Mouse (Mus musculus) liver, embryonic 15.5 days (tissue): ENCODE data around the gene Agxt. TPM values are rescaled to one million over a fixed set of nuclear protein-coding genes. Genes with fewer than 3 reads are reported as not detected.

Source experiments
- ATAC-seq: fragments of 200-750 bp; cut with Nextera tagmentation; 2 replicates; pipeline ENCODE4 v1.8.0; 2017; ENCODE audit warnings: moderate number of reproducible peaks, mild to moderate bottlenecking, moderate library complexity; ENCODE audit not compliant: insufficient read depth
- H3K27ac ChIP-seq: fragments of 300-500 bp; sonication (generic); replicated peaks from 2 replicates; pipeline ENCODE4 v1.5.1; 2015; ENCODE audit warnings: mild to moderate bottlenecking, inconsistent platforms
- H3K27me3 ChIP-seq: fragments of 300-500 bp; sonication (generic); 2 replicates; pipeline ENCODE4 v1.6.1; 2015; ENCODE audit warnings: mild to moderate bottlenecking, inconsistent platforms
- H3K36me3 ChIP-seq: fragments of 300-500 bp; sonication (generic); replicated peaks from 2 replicates; pipeline ENCODE4 v1.6.1; 2015; ENCODE audit warnings: moderate library complexity, mild to moderate bottlenecking, inconsistent platforms
- H3K4me1 ChIP-seq: fragments of 300-500 bp; sonication (generic); replicated peaks from 2 replicates; pipeline ENCODE4 v1.6.1; 2015; ENCODE audit warnings: inconsistent platforms
- H3K4me2 ChIP-seq: fragments of 300-500 bp; sonication (generic); 2 replicates; pipeline ENCODE4 v1.6.1; 2015; ENCODE audit warnings: moderate library complexity, mild to moderate bottlenecking, inconsistent platforms
- H3K4me3 ChIP-seq: fragments of 300-500 bp; sonication (generic); replicated peaks from 2 replicates; pipeline ENCODE4 v1.5.1; 2015; ENCODE audit warnings: mild to moderate bottlenecking, inconsistent platforms
- H3K9ac ChIP-seq: fragments of 300-500 bp; sonication (generic); 2 replicates; pipeline ENCODE4 v1.6.1; 2015; ENCODE audit warnings: moderate library complexity, mild to moderate bottlenecking, inconsistent platforms
- H3K9me3 ChIP-seq: fragments of 300-500 bp; sonication (generic); replicated peaks from 2 replicates; pipeline ENCODE4 v1.6.1; 2016; ENCODE audit warnings: inconsistent platforms
- WGBS: fragments of 180-500 bp; shearing (Covaris S2); methylation state at CpG from one replicate; pipeline ENCODE4 v1.1.7; 2015; ENCODE audit warnings: mixed read lengths; ENCODE audit not compliant: insufficient replicate concordance; 5-methylcytosine and 5-hydroxymethylcytosine counted together
- polyA plus RNA-seq: library from polyadenylated mRNA; unstranded; fragments of >200 nt; fragmentation: Nextera tagmentation; extraction: Ambion mirVana; gene quantifications from 2 replicates; pipeline ENCODE4 v1.2.1, GENCODE M21; 2015

Gene Agxt
- 12.3 and 14.8 TPM in 2 replicates for polyA plus RNA-seq

- no peak within 1 kb of the TSS for H3K9ac ChIP-seq
- ATAC-seq, result no peak
- no peaks in the 10 kb centered on the region; the same call in 1 of the 2 replicates for H3K27me3 ChIP-seq
- 58% methylated on average over 12 of the region's 12 CpGs for WGBS
- no peak within 1 kb of the TSS for H3K4me2 ChIP-seq
- no peak within 1 kb of the TSS for H3K4me3 ChIP-seq
- 0 out of 2 replicates have a peak, but pooled peaks cover 4% of the 10 kb centered on the region for H3K4me1 ChIP-seq
- H3K36me3 ChIP-seq, result no peaks in the 10 kb centered on the region
- H3K27ac ChIP-seq, result peak within 1 kb of the TSS; percentile 38; the same call in 1 of the 2 replicates
- H3K9me3 ChIP-seq, result no peaks in the 10 kb centered on the region
Measured at GRCm38 (mm10) chr1:93135036-93135526, at the start of gene Agxt. TSS of gene Agxt (plus strand) at chr1:93135240.

GRCm38 (mm10) chr1:93092582-93092981 is 42.5 kb upstream of the Agxt start:
- Histone ChIP-seq H3K9ac (no peak overlapping the region), H3K4me2 (no peak overlapping the region), H3K9me3 (no peaks in the 10 kb centered on the region), H3K27ac (no peak overlapping the region), H3K4me3 (no peak overlapping the region), H3K4me1 (no peaks in the 10 kb centered on the region), H3K36me3 (no peaks in the 10 kb centered on the region), H3K27me3 (no peaks in the 10 kb centered on the region)
- ATAC-seq, result no peak
- WGBS, result 73% methylated on average over 3 of the region's 3 CpGs

- H3K27ac ChIP-seq, result no peak overlapping the region
- H3K4me1 ChIP-seq, result peaks cover 7% of the 10 kb centered on the region; the same call in 1 of the 2 replicates
- peaks cover 54% of the 10 kb centered on the region for H3K27me3 ChIP-seq
- ATAC-seq, result no peak
- no peaks in the 10 kb centered on the region for H3K9me3 ChIP-seq
- no peaks in the 10 kb centered on the region for H3K36me3 ChIP-seq
- no peak overlapping the region for H3K4me3 ChIP-seq
- H3K9ac ChIP-seq, result no peak overlapping the region
- 67% methylated on average over 5 of the region's 5 CpGs for WGBS
- H3K4me2 ChIP-seq, result no peak overlapping the region
Measured at GRCm38 (mm10) chr1:93098956-93099355, 36.1 kb upstream of the Agxt start.

GRCm38 (mm10) chr1:93100243-93100575 is 34.8 kb upstream of the Agxt start:
- Histone ChIP-seq H3K4me2 (peak overlapping the region; percentile 49), H3K4me1 (peaks cover 7% of the 10 kb centered on the region; the same call in 1 of the 2 replicates), H3K9ac (no peak overlapping the region), H3K4me3 (no peak overlapping the region; the same call in 1 of the 2 replicates), H3K36me3 (no peaks in the 10 kb centered on the region), H3K9me3 (no peaks in the 10 kb centered on the region), H3K27ac (no peak overlapping the region), H3K27me3 (peaks cover 54% of the 10 kb centered on the region)
- no peak for ATAC-seq
- 4% methylated on average over 18 of the region's 18 CpGs for WGBS

GRCm38 (mm10) chr1:93100576-93101491 is 34.2 kb upstream of the Agxt start:
- H3K4me3 ChIP-seq, result peak overlapping the region; percentile 17; the same call in 1 of the 2 replicates
- no peaks in the 10 kb centered on the region for H3K9me3 ChIP-seq
- H3K9ac ChIP-seq, result no peak overlapping the region
- no peak for ATAC-seq
- H3K4me1 ChIP-seq, result peaks cover 7% of the 10 kb centered on the region; the same call in 1 of the 2 replicates
- H3K4me2 ChIP-seq, result peak overlapping the region; percentile 49
- no peaks in the 10 kb centered on the region for H3K36me3 ChIP-seq
- no peak overlapping the region for H3K27ac ChIP-seq
- 2% methylated on average over 49 of the region's 49 CpGs for WGBS
- H3K27me3 ChIP-seq, result peaks cover 54% of the 10 kb centered on the region

- no peaks in the 10 kb centered on the region for H3K9me3 ChIP-seq
- peak within 1 kb of the TSS; percentile 17; the same call in 1 of the 2 replicates for H3K4me3 ChIP-seq
- H3K9ac ChIP-seq, result no peak within 1 kb of the TSS
- 2% methylated on average over 39 of the region's 39 CpGs for whole genome bisulfite sequencing
- H3K27ac ChIP-seq, result no peak within 1 kb of the TSS
- H3K4me1 ChIP-seq, result peaks cover 7% of the 10 kb centered on the region; the same call in 1 of the 2 replicates
- H3K36me3 ChIP-seq, result no peaks in the 10 kb centered on the region
- H3K4me2 ChIP-seq, result peak within 1 kb of the TSS; percentile 49
- H3K27me3 ChIP-seq, result peaks cover 54% of the 10 kb centered on the region
- no peak for ATAC-seq
Measured at GRCm38 (mm10) chr1:93101571-93102061, 33.4 kb upstream of the Agxt start, which contains the start of gene Kif1a. TSS of gene Kif1a (minus strand) at chr1:93101951.

- 55% methylated on average over 7 of the region's 7 CpGs for WGBS
- no peaks in the 10 kb centered on the region for H3K9me3 ChIP-seq
- no peaks in the 10 kb centered on the region for H3K36me3 ChIP-seq
- peaks cover 7% of the 10 kb centered on the region; the same call in 1 of the 2 replicates for H3K4me1 ChIP-seq
- H3K27me3 ChIP-seq, result peaks cover 54% of the 10 kb centered on the region
- no peak overlapping the region for H3K9ac ChIP-seq
- H3K4me2 ChIP-seq, result no peak overlapping the region
- no peak overlapping the region for H3K27ac ChIP-seq
- no peak for ATAC-seq
- H3K4me3 ChIP-seq, result no peak overlapping the region
Measured at GRCm38 (mm10) chr1:93102700-93103099, 32.3 kb upstream of the Agxt start.

- H3K4me2 ChIP-seq, result peak overlapping the region; percentile 31
- H3K27me3 ChIP-seq, result peaks cover 7% of the 10 kb centered on the region; the same call in 1 of the 2 replicates
- H3K4me3 ChIP-seq, result no peak overlapping the region; the same call in 1 of the 2 replicates
- H3K4me1 ChIP-seq, result no peaks in the 10 kb centered on the region
- H3K27ac ChIP-seq, result no peak overlapping the region
- no peaks in the 10 kb centered on the region for H3K36me3 ChIP-seq
- no peak overlapping the region for H3K9ac ChIP-seq
- no peaks in the 10 kb centered on the region for H3K9me3 ChIP-seq
- WGBS, result 26% methylated on average over 21 of the region's 21 CpGs
- 0 out of 2 replicates have a peak, but pooled peaks have one; percentile 31 for ATAC-seq
Measured at GRCm38 (mm10) chr1:93114713-93115463, 20.2 kb upstream of the Agxt start.

- no peak overlapping the region for H3K27ac ChIP-seq
- H3K4me2 ChIP-seq, result peak overlapping the region; percentile 31
- no peak for ATAC-seq
- H3K36me3 ChIP-seq, result no peaks in the 10 kb centered on the region
- H3K9ac ChIP-seq, result no peak overlapping the region
- no peaks in the 10 kb centered on the region for H3K9me3 ChIP-seq
- H3K4me3 ChIP-seq, result no peak overlapping the region; the same call in 1 of the 2 replicates
- WGBS, result 21% methylated on average over 13 of the region's 13 CpGs
- peaks cover 7% of the 10 kb centered on the region; the same call in 1 of the 2 replicates for H3K27me3 ChIP-seq
- H3K4me1 ChIP-seq, result no peaks in the 10 kb centered on the region
Measured at GRCm38 (mm10) chr1:93115471-93115870, 19.6 kb upstream of the Agxt start.

- no peak overlapping the region for H3K4me3 ChIP-seq
- no peak overlapping the region for H3K9ac ChIP-seq
- WGBS, result 29% methylated on average over 4 of the region's 4 CpGs
- no peak overlapping the region for H3K27ac ChIP-seq
- H3K4me2 ChIP-seq, result no peak overlapping the region
- no peaks in the 10 kb centered on the region for H3K36me3 ChIP-seq
- H3K9me3 ChIP-seq, result no peaks in the 10 kb centered on the region
- no peak for ATAC-seq
- peaks cover 4% of the 10 kb centered on the region; the same call in 1 of the 2 replicates for H3K4me1 ChIP-seq
- H3K27me3 ChIP-seq, result peaks cover 7% of the 10 kb centered on the region; the same call in 1 of the 2 replicates
Measured at GRCm38 (mm10) chr1:93118816-93119215, 16.2 kb upstream of the Agxt start.
